Comparison of ENCODE assay signal across 8 mouse cellular contexts in genomic region chr8:120336087-120336380, GRCm38 (mm10).
DNase-seq lines count a peak whose midpoint lies in the region; ATAC-seq and TF ChIP-seq lines count a peak whose summit lies in the region.

No protein-coding gene starts in this region.

- TF ChIP-seq POLR2A in heart, adult 2 months (IDR thresholded peaks at IDR 0.05; ENCODE audit: insufficient read depth, low read depth, low read length) = no peak

- no peak for TF ChIP-seq EP300 in heart, adult 2 months (IDR thresholded peaks at IDR 0.05; ENCODE audit: insufficient read depth, low read depth, low read length)

- intact Hi-C loops in heart, adult 2 months (cut with DNase I) = no loop called here

- peaks cover 4% of the 10 kb centered on the region; the same call in 1 of the 2 replicates for H3K27me3 ChIP-seq in heart, embryonic 15.5 days
- H3K27me3 ChIP-seq in heart, adult 2 months (ENCODE audit: control insufficient read depth, insufficient read depth, low read length) = no peaks in the 10 kb centered on the region
- no peaks in the 10 kb centered on the region for H3K27me3 ChIP-seq in hindbrain, postnatal 0 days (ENCODE audit: insufficient read depth, low read length)
- H3K27me3 ChIP-seq in midbrain, embryonic 15.5 days (replicated peaks) = no peaks in the 10 kb centered on the region

- H3K4me3 ChIP-seq in heart, embryonic 15.5 days = no peak overlapping the region
- no peak overlapping the region for H3K4me3 ChIP-seq in heart, adult 2 months
- H3K4me3 ChIP-seq in hindbrain, postnatal 0 days (ENCODE audit: low read length) = no peak overlapping the region
- H3K4me3 ChIP-seq in midbrain, embryonic 15.5 days = no peak overlapping the region

- no peaks in the 10 kb centered on the region for H3K79me2 ChIP-seq in heart, adult 2 months (replicated peaks; ENCODE audit: control insufficient read depth, insufficient read depth, low read length)

- H3K4me1 ChIP-seq in heart, embryonic 15.5 days (replicated peaks) = peaks cover 54% of the 10 kb centered on the region
- peaks cover 14% of the 10 kb centered on the region for H3K4me1 ChIP-seq in heart, adult 2 months (ENCODE audit: control insufficient read depth, insufficient read depth, low read length)
- H3K4me1 ChIP-seq in hindbrain, postnatal 0 days (ENCODE audit: insufficient read depth, low read length) = peaks cover 21% of the 10 kb centered on the region
- H3K4me1 ChIP-seq in midbrain, embryonic 15.5 days = peaks cover 49% of the 10 kb centered on the region

- peak overlapping the region; percentile 63 for H3K27ac ChIP-seq in heart, embryonic 15.5 days
- H3K27ac ChIP-seq in heart, adult 2 months = no peak overlapping the region
- peak overlapping the region; percentile 63; the same call in 1 of the 2 replicates for H3K27ac ChIP-seq in hindbrain, postnatal 0 days
- peak overlapping the region; percentile 86 for H3K27ac ChIP-seq in midbrain, embryonic 15.5 days

- no peak for DNase-seq in heart, adult 2 months
- peak; percentile 56 for DNase-seq in cerebellum, adult 9-11 months
- DNase-seq in hindbrain, postnatal 0 days (ENCODE audit: low spot score) = peak; percentile 53
- DNase-seq in layer of hippocampus, adult 18-20 months (ENCODE audit: low spot score in 2 of 2) = no peak
- DNase-seq in thymus, adult 18-20 months = no peak
- no peak for DNase-seq in T-cell, adult 2 months (ENCODE audit: low spot score)

- peak overlapping the region; percentile 41; the same call in 1 of the 2 replicates for H3K4me2 ChIP-seq in heart, embryonic 15.5 days
- peak overlapping the region; percentile 24; the same call in 1 of the 2 replicates for H3K4me2 ChIP-seq in hindbrain, postnatal 0 days (ENCODE audit: low read depth, low read length)
- peak overlapping the region; percentile 28; the same call in 1 of the 2 replicates for H3K4me2 ChIP-seq in midbrain, embryonic 15.5 days

- no peaks in the 10 kb centered on the region for H3K9me3 ChIP-seq in heart, embryonic 15.5 days (replicated peaks)
- H3K9me3 ChIP-seq in hindbrain, postnatal 0 days (ENCODE audit: low read length) = no peaks in the 10 kb centered on the region
- H3K9me3 ChIP-seq in midbrain, embryonic 15.5 days = no peaks in the 10 kb centered on the region

- no peaks in the 10 kb centered on the region for H3K36me3 ChIP-seq in heart, embryonic 15.5 days
- no peaks in the 10 kb centered on the region for H3K36me3 ChIP-seq in heart, adult 2 months (ENCODE audit: control insufficient read depth, insufficient read depth, low read length)
- H3K36me3 ChIP-seq in hindbrain, postnatal 0 days (ENCODE audit: insufficient read depth, low read length) = no peaks in the 10 kb centered on the region
- no peaks in the 10 kb centered on the region for H3K36me3 ChIP-seq in midbrain, embryonic 15.5 days (replicated peaks)

- H3K9ac ChIP-seq in heart, embryonic 15.5 days = no peak overlapping the region
- no peak overlapping the region for H3K9ac ChIP-seq in heart, adult 2 months (ENCODE audit: low read depth, low read length)
- peak overlapping the region; percentile 35; the same call in 1 of the 2 replicates for H3K9ac ChIP-seq in hindbrain, postnatal 0 days (replicated peaks; ENCODE audit: low read length)
- no peak overlapping the region for H3K9ac ChIP-seq in midbrain, embryonic 15.5 days

- no peak for TF ChIP-seq CTCF in heart, adult 2 months (IDR thresholded peaks at IDR 0.05)
- TF ChIP-seq CTCF in hindbrain, postnatal 0 days (IDR thresholded peaks at IDR 0.05; ENCODE audit: low read depth) = no peak

- ATAC-seq in heart, embryonic 15.5 days (replicated peaks; ENCODE audit: insufficient number of reproducible peaks, insufficient read depth, low FRiP score, low read depth) = no peak
- peak; percentile 41 for ATAC-seq in hindbrain, postnatal 0 days
- ATAC-seq in midbrain, embryonic 15.5 days (replicated peaks) = peak; percentile 53

- WGBS in heart, embryonic 15.5 days = 7% methylated on average over 9 of the region's 9 CpGs
- 16% methylated on average over 9 of the region's 9 CpGs for WGBS in heart, adult 2 months
- 5% methylated on average over 9 of the region's 9 CpGs for WGBS in hindbrain, postnatal 0 days
- WGBS in midbrain, embryonic 15.5 days = 1% methylated on average over 9 of the region's 9 CpGs

Comparison
In these comparisons a context has a peak if more than half of its experiments do, and no peak if none do; other contexts are left out.
1. DNase-seq: peak in cerebellum, adult 9-11 months (single experiment) and hindbrain, postnatal 0 days (single experiment); none in heart, adult 2 months (0 of 2), layer of hippocampus, adult 18-20 months (0 of 2), thymus, adult 18-20 months (0 of 2) and T-cell, adult 2 months (single experiment).
2. Peak in every context shown above with its lines, with median percentiles within 50 percentile points of each other: H3K4me2 ChIP-seq.